Mouse (Mus musculus) MEL (cell line): ENCODE results near the gene Kcnh1. TPM values are rescaled to one million over a fixed set of nuclear protein-coding genes. Genes with fewer than 3 reads are reported as not detected.

ENCODE experiments used
- DNase-seq: peaks from one replicate; pipeline ENCODE4 v3.0.0; 2011; ENCODE audit warnings: low read depth, low spot score
- H3K27ac ChIP-seq: 2 replicates; pipeline ENCODE4 v1.5.1; 2012; ENCODE audit warnings: low read depth, mild to moderate bottlenecking, control low read depth, low read length, moderate library complexity; ENCODE audit not compliant: control insufficient read depth
- H3K27me3 ChIP-seq, 2 experiments: fragments of 150-350 bp in 1 of 2; sonication (generic) in 1 of 2; 2 replicates each; pipeline ENCODE4 v1.6.1; 2012; ENCODE audit warnings: low read length in 2 of 2, mild to moderate bottlenecking in 2 of 2, improper control_type of control experiment in 1 of 2, moderate library complexity in 1 of 2; ENCODE audit not compliant: insufficient read depth in 2 of 2, control insufficient read depth in 1 of 2
- H3K36me3 ChIP-seq, 2 experiments: 2 replicates each; pipeline ENCODE4 v1.6.1; 2012 to 2014; ENCODE audit warnings: low read length in 2 of 2, improper control_type of control experiment in 1 of 2, inconsistent platforms in 1 of 2, mild to moderate bottlenecking in 1 of 2; ENCODE audit not compliant: insufficient read depth in 2 of 2, control insufficient read depth in 1 of 2
- H3K4me1 ChIP-seq, 2 experiments: fragments of 150-350 bp in 1 of 2; sonication (generic) in 1 of 2; 2 replicates each; pipeline ENCODE4 v1.6.1; 2012; ENCODE audit warnings: low read length in 2 of 2, improper control_type of control experiment in 1 of 2, mild to moderate bottlenecking in 1 of 2; ENCODE audit not compliant: insufficient read depth in 2 of 2, control insufficient read depth in 1 of 2
- H3K4me3 ChIP-seq, 2 experiments: fragments of 150-350 bp in 1 of 2; sonication (generic) in 1 of 2; 2 replicates each; pipeline ENCODE4 v1.5.1; 2012; ENCODE audit warnings: low read depth in 2 of 2, low read length in 2 of 2, mild to moderate bottlenecking in 2 of 2, moderate library complexity in 2 of 2, control low read depth in 1 of 2, improper control_type of control experiment in 1 of 2; ENCODE audit not compliant: control insufficient read depth in 1 of 2, insufficient read depth in 1 of 2
- H3K79me2 ChIP-seq: 2 replicates; pipeline ENCODE4 v1.6.1; 2012; ENCODE audit warnings: mild to moderate bottlenecking, low read length, moderate library complexity; ENCODE audit not compliant: control insufficient read depth, poor library complexity, insufficient read depth
- H3K9ac ChIP-seq: 2 replicates; pipeline ENCODE4 v1.6.1; 2012; ENCODE audit warnings: low read depth, mild to moderate bottlenecking, control low read depth, low read length, moderate library complexity; ENCODE audit not compliant: control insufficient read depth, poor library complexity, severe bottlenecking
- H3K9me3 ChIP-seq: fragments of 150-350 bp; sonication (generic); replicated peaks from 2 replicates; pipeline ENCODE4 v1.6.1; 2012; ENCODE audit warnings: mild to moderate bottlenecking, low read length, improper control_type of control experiment, moderate library complexity; ENCODE audit not compliant: insufficient read depth
- BHLHE40 ChIP-seq: IDR thresholded peaks from 2 replicates; pipeline ENCODE4 v1.6.1; 2012; ENCODE audit warnings: low read depth, mild to moderate bottlenecking, inconsistent platforms, low read length, improper control_type of control experiment, borderline replicate concordance
- CHD1 ChIP-seq: IDR thresholded peaks from 2 replicates; pipeline ENCODE4 v1.6.1; 2012; ENCODE audit warnings: low read depth, mild to moderate bottlenecking, inconsistent platforms, low read length, improper control_type of control experiment
- CTCF ChIP-seq, 3 experiments: IDR thresholded peaks in 2 of 3; conservative IDR thresholded peaks in 1 of 3; 2 replicates each; pipeline ENCODE4 v1.5.1; 2011 to 2012; ENCODE audit warnings: low read length in 3 of 3, low read depth in 2 of 3, mild to moderate bottlenecking in 2 of 3, improper control_type of control experiment in 1 of 3, inconsistent platforms in 1 of 3, mixed read lengths in 1 of 3, moderate library complexity in 1 of 3; ENCODE audit not compliant: control insufficient read depth in 1 of 3, insufficient read depth in 1 of 3, poor library complexity in 1 of 3, severe bottlenecking in 1 of 3
- E2F4 ChIP-seq: IDR thresholded peaks from 2 replicates; pipeline ENCODE4 v1.6.1; 2011; ENCODE audit warnings: low read depth, low read length, improper control_type of control experiment, borderline replicate concordance
- EP300 ChIP-seq, 2 experiments: IDR thresholded peaks; 2 replicates each; pipeline ENCODE4 v1.6.1; 2011; ENCODE audit warnings: improper control_type of control experiment in 2 of 2, low read length in 2 of 2, low read depth in 1 of 2, mild to moderate bottlenecking in 1 of 2
- ETS1 ChIP-seq: IDR thresholded peaks from 2 replicates; pipeline ENCODE4 v1.6.1; 2012; ENCODE audit warnings: low read depth, mild to moderate bottlenecking, inconsistent platforms, low read length, improper control_type of control experiment, moderate library complexity
- GABPA ChIP-seq: IDR thresholded peaks from 2 replicates; pipeline ENCODE4 v1.6.1; 2012; ENCODE audit warnings: low read depth, mild to moderate bottlenecking, inconsistent platforms, low read length, improper control_type of control experiment, moderate library complexity
- GATA1 ChIP-seq: IDR thresholded peaks from 2 replicates; pipeline ENCODE4 v1.6.1; 2011; ENCODE audit warnings: low read depth, low read length, improper control_type of control experiment
- JUND ChIP-seq: IDR thresholded peaks from 2 replicates; pipeline ENCODE4 v1.6.1; 2011; ENCODE audit warnings: low read depth, mild to moderate bottlenecking, improper control_type of control experiment, low read length
- KAT2A ChIP-seq: conservative IDR thresholded peaks from 2 replicates; pipeline ENCODE4 v1.6.1; 2012; ENCODE audit warnings: low read depth, low read length, improper control_type of control experiment, inconsistent platforms
- MAFK ChIP-seq: IDR thresholded peaks from 2 replicates; pipeline ENCODE4 v1.6.1; 2011; ENCODE audit warnings: low read depth, mild to moderate bottlenecking, low read length, improper control_type of control experiment, borderline replicate concordance
- MAX ChIP-seq: IDR thresholded peaks from 2 replicates; pipeline ENCODE4 v1.6.1; 2011; ENCODE audit warnings: low read length, improper control_type of control experiment
- MAZ ChIP-seq: IDR thresholded peaks from 2 replicates; pipeline ENCODE4 v1.6.1; 2012; ENCODE audit warnings: low read depth, mild to moderate bottlenecking, inconsistent platforms, low read length, improper control_type of control experiment
- MEF2A ChIP-seq: IDR thresholded peaks from 2 replicates; pipeline ENCODE4 v1.6.1; 2014; ENCODE audit warnings: low read depth, mild to moderate bottlenecking, inconsistent platforms, low read length, improper control_type of control experiment; ENCODE audit not compliant: poor library complexity, insufficient replicate concordance, severe bottlenecking; ENCODE audit errors: extremely low read depth
- MXI1 ChIP-seq: IDR thresholded peaks from 2 replicates; pipeline ENCODE4 v1.6.1; 2011; ENCODE audit warnings: mild to moderate bottlenecking, low read depth, low read length, improper control_type of control experiment
- MYC ChIP-seq: IDR thresholded peaks from 2 replicates; pipeline ENCODE4 v1.6.1; 2011; ENCODE audit warnings: low read depth, mild to moderate bottlenecking, low read length, improper control_type of control experiment, moderate library complexity
- POLR2A ChIP-seq, 2 experiments: IDR thresholded peaks; 2 replicates each; pipeline ENCODE4 v1.6.1; 2011 to 2012; ENCODE audit warnings: low read length in 2 of 2, mild to moderate bottlenecking in 2 of 2, control low read depth in 1 of 2, improper control_type of control experiment in 1 of 2, low read depth in 1 of 2, moderate library complexity in 1 of 2; ENCODE audit not compliant: control insufficient read depth in 1 of 2, insufficient read depth in 1 of 2, poor library complexity in 1 of 2
- POLR2AphosphoS5 ChIP-seq: IDR thresholded peaks from 2 replicates; pipeline ENCODE4 v1.6.1; 2012; ENCODE audit warnings: low read depth, borderline replicate concordance, mild to moderate bottlenecking, inconsistent platforms, low read length, moderate library complexity, mixed read lengths
- RAD21 ChIP-seq: IDR thresholded peaks from 2 replicates; pipeline ENCODE4 v1.6.1; 2011; ENCODE audit warnings: mild to moderate bottlenecking, low read depth, low read length, improper control_type of control experiment
- RCOR1 ChIP-seq: IDR thresholded peaks from 2 replicates; pipeline ENCODE4 v1.6.1; 2012; ENCODE audit warnings: low read depth, mild to moderate bottlenecking, inconsistent platforms, low read length, improper control_type of control experiment
- SIN3A ChIP-seq: IDR thresholded peaks from 2 replicates; pipeline ENCODE4 v1.6.1; 2012; ENCODE audit warnings: low read length, improper control_type of control experiment, inconsistent platforms
- SMC3 ChIP-seq: IDR thresholded peaks from 2 replicates; pipeline ENCODE4 v1.6.1; 2011; ENCODE audit warnings: low read depth, low read length, improper control_type of control experiment
- TAL1 ChIP-seq: IDR thresholded peaks from 2 replicates; pipeline ENCODE4 v1.6.1; 2012; ENCODE audit warnings: mild to moderate bottlenecking, inconsistent platforms, low read length, moderate library complexity, mixed read lengths
- TBP ChIP-seq: IDR thresholded peaks from 2 replicates; pipeline ENCODE4 v1.8.0; 2011; ENCODE audit warnings: low read depth, low read length, improper control_type of control experiment
- TCF12 ChIP-seq: IDR thresholded peaks from 2 replicates; pipeline ENCODE4 v1.6.1; 2014; ENCODE audit warnings: low read depth, mild to moderate bottlenecking, inconsistent platforms, low read length, improper control_type of control experiment, moderate library complexity
- USF1 ChIP-seq: IDR thresholded peaks from 2 replicates; pipeline ENCODE4 v1.6.1; 2014; ENCODE audit warnings: low read depth, mild to moderate bottlenecking, inconsistent platforms, low read length, improper control_type of control experiment, moderate library complexity
- ZMIZ1 ChIP-seq: IDR thresholded peaks from 2 replicates; pipeline ENCODE4 v1.6.1; 2012; ENCODE audit warnings: low read depth, mild to moderate bottlenecking, inconsistent platforms, low read length, improper control_type of control experiment, moderate library complexity
- polyA plus RNA-seq, 2 experiments: library from polyadenylated mRNA; stranded (reverse) in 1 of 2; unstranded in 1 of 2; fragments of >175 nt in 1 of 2; fragments of >200 nt in 1 of 2; gene quantifications; 2 replicates each; pipeline versions ENCODE4 v1.2.1 to v1.2.4; 2012; ENCODE audit warnings: low replicate concordance in 2 of 2, low read depth in 1 of 2; ENCODE audit not compliant: insufficient read length in 2 of 2, insufficient read depth in 1 of 2, missing spikeins in 1 of 2
- total RNA-seq: library from RNA; depleted of rRNA; stranded (reverse); fragments of 300-350 nt; gene quantifications from 2 replicates; pipeline ENCODE4 v1.2.3, GENCODE M21; 2012

Kcnh1 gene
- total and polyA plus RNA-seq, 3 experiments, result not detected

DNA sequence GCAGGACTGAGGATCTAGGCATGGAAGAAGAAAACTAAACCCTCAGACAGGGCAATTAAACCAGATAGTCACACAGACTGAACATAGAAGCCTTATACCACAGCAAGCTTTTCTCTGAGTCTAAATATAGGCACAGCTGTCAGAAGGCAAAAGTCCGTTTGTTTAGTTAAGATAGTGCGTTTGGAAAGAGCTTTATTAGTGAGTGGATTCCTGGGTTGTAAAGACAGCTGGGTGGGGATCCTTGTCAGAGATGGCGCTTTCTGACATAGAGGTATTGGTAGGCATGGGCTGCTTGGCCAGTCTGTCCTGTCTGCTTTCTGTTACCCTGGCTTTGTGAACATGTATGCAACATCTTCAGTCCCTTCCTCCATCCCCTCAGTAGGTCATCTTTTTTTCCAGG is 266.5 kb downstream of the Kcnh1 start:
- DNase-seq, result no peak
- no peaks in the 10 kb centered on the region for H3K36me3 ChIP-seq
- H3K9ac ChIP-seq, result no peak overlapping the region
- no peak overlapping the region for H3K4me3 ChIP-seq
- no peaks in the 10 kb centered on the region for H3K27me3 ChIP-seq
- no peaks in the 10 kb centered on the region for H3K9me3 ChIP-seq
- no peak overlapping the region for H3K27ac ChIP-seq
- TF ChIP-seq MEF2A, result no peak
- TF ChIP-seq E2F4, result no peak
- no peak for TF ChIP-seq MYC
- TF ChIP-seq TCF12, result no peak
- TF ChIP-seq EP300 (IDR thresholded peaks at IDR 0.05; ENCODE audit: low read depth in 1 of 2, low read length in 2 of 2), result no peak
- TF ChIP-seq USF1, result no peak
- TF ChIP-seq MAX, result no peak
- H3K4me1 ChIP-seq, result no peaks in the 10 kb centered on the region
- H3K79me2 ChIP-seq, result no peaks in the 10 kb centered on the region

DNA sequence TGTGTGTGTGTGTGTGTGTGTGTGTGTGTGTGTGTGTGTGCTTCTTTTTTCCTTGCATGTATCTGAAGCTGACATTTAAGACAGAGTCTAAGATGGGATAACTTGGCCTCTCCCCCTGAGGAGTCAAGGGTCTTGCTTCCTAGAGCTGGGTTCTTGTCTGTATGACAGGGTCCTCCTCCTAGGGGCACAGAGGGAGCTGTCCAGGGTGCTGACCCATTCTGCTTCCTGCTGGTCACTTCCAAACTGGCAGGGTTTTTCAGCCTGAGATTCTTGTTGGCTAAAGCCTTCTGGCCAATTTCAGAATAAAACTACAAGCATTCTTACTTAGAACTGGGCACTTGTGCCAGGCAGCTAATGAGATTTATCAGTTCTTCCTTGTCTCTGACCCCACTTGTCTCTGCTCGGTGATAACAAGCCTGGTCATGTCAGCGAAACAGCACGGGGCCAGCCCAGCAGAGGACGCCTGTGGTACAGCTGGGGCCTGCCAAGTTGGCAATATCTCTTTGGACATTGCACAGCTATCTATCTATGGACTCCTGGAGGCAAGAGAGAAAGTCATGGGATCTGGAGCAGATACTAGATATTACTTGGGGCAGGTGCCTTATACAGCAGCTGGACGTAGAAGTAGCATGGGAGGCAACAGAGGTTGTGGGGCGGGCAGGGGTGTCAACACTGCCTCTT is 267.1 kb downstream of the Kcnh1 start:
- no peaks in the 10 kb centered on the region for H3K9me3 ChIP-seq

DNA sequence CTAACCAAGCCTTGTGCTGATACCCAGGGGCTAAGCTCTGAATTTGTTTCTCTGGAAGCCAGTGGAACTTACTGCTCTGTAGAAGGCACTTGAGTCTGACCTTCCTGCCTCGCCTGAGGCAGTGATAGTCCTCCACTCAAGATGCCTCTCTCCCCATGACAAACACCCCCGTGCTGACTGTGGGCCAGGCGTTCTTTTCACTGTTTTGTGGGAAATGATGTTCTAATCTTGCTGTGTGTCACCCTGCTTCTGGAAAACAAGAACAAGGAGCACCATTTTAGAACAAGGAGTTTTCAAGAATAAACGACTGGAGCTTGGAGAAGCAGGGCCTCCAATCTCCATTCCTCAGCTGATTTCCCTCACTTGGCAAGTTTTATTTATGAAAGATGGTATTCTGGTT is 273.2 kb downstream of the Kcnh1 start:
- Histone ChIP-seq H3K4me1 (no peaks in the 10 kb centered on the region), H3K4me3 (no peak overlapping the region), H3K36me3 (no peaks in the 10 kb centered on the region), H3K9ac (no peak overlapping the region), H3K9me3 (no peaks in the 10 kb centered on the region), H3K27me3 (no peaks in the 10 kb centered on the region), H3K27ac (no peak overlapping the region), H3K79me2 (no peaks in the 10 kb centered on the region)
- no peak for DNase-seq
- TF ChIP-seq RAD21 (no peak), ZMIZ1 (no peak), MAZ (no peak), TAL1 (no peak), CTCF (IDR thresholded peaks at IDR 0.05 in 2 of 3, conservative IDR thresholded peaks at IDR 0.05 in 1 of 3; ENCODE audit: control insufficient read depth in 1 of 3, insufficient read depth in 1 of 3, low read depth in 2 of 3, low read length in 3 of 3, poor library complexity in 1 of 3, severe bottlenecking in 1 of 3) (no peak), POLR2AphosphoS5 (no peak), GABPA (no peak), MAX (no peak), MEF2A (no peak), JUND (no peak), MYC (no peak)

More for the DNA sequence above, 267.1 kb downstream of the Kcnh1 start:
- H3K79me2 ChIP-seq, result no peaks in the 10 kb centered on the region
- TF ChIP-seq MXI1 (no peak), GATA1 (no peak), SMC3 (no peak), EP300 (IDR thresholded peaks at IDR 0.05; ENCODE audit: low read depth in 1 of 2, low read length in 2 of 2) (no peak), MAFK (no peak), SIN3A (no peak), ETS1 (no peak), POLR2A (IDR thresholded peaks at IDR 0.05; ENCODE audit: control insufficient read depth in 1 of 2, insufficient read depth in 1 of 2, low read depth in 1 of 2, low read length in 2 of 2, poor library complexity in 1 of 2) (no peak), CHD1 (no peak), BHLHE40 (no peak), USF1 (no peak), KAT2A (no peak), ZMIZ1 (no peak), GABPA (no peak), RCOR1 (no peak), TBP (no peak)
- no peak overlapping the region for H3K4me3 ChIP-seq
- H3K4me1 ChIP-seq, result no peaks in the 10 kb centered on the region
- H3K27ac ChIP-seq, result no peak overlapping the region
- no peak overlapping the region for H3K9ac ChIP-seq
- no peaks in the 10 kb centered on the region for H3K27me3 ChIP-seq
- DNase-seq, result peak; percentile 37
- no peaks in the 10 kb centered on the region for H3K36me3 ChIP-seq
